Mouse (Mus musculus): ENCODE measurements around the gene Lamb3. TPM values are rescaled to one million over a fixed set of nuclear protein-coding genes. Genes with fewer than 3 reads are reported as not detected.

Lamb3 gene
- total RNA-seq, 2 experiments from 2014 or later = 0.89 to 1.9 TPM

DNA sequence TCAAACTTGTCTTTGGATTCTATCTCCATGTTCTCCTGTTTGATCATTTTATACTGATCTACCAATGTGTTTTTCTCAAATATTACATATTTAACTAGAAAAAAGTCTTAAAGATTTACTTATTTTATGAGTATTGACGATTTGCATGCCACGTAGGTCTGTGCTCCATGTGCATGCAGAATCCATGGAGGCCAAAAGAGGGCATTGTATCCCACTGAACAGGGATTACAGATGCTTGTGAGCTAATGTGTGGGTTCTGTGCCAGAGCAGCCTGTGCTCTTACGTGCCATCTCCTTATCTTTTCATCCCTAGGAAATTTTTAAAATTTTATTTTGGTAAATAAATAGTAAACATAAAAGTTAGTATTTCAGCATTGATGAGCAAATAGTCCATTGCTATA is 184.8 kb downstream of the Lamb3 start:
- DNase-seq (ENCODE audit: low spot score in 2 of 2) = no peak
- intact Hi-C loops (cut with DNase I) = no loop called here

Other genes starting within 250 kb of the Lamb3 start
- 10 to 100 TPM; 25.4 to 26.5 TPM for gene Syt14, start 171.9 kb upstream of the Lamb3 start, total RNA-seq (2021)
- gene Diexf, start 77.4 kb upstream of the Lamb3 start, total RNA-seq (2021) = 10 to 100 TPM; 21.9 to 23.2 TPM
- gene Irf6, start 54.6 kb upstream of the Lamb3 start, total RNA-seq (2021) = 1 to 10 TPM in 1 of 2 experiments, under 1 TPM in 1; 0.98 to 2.3 TPM
- 1 to 10 TPM; 2.4 to 3.4 TPM for gene A130010J15Rik, start 39.7 kb upstream of the Lamb3 start, total RNA-seq (2021)
- 1 to 10 TPM; 1.0 to 3.1 TPM for gene Traf3ip3, start 6.0 kb upstream of the Lamb3 start, total RNA-seq (2021)
- gene Hsd11b1, start 56.4 kb downstream of the Lamb3 start, total RNA-seq (2021) = 10 to 100 TPM; 24.1 to 24.9 TPM
- gene G0s2, start 65.5 kb downstream of the Lamb3 start, total RNA-seq (2021) = 1 to 10 TPM; 8.0 to 8.3 TPM
- 10 to 100 TPM; 36.9 to 51.0 TPM for gene Camk1g, start 162.6 kb downstream of the Lamb3 start, total RNA-seq (2021)

Measured in left cerebral cortex, postnatal 25 days (tissue).